Mouse (Mus musculus) lung, adult 2 months (tissue): ENCODE measurements around the gene Mum1l1. TPM values are rescaled to one million over a fixed set of nuclear protein-coding genes. Genes with fewer than 3 reads are reported as not detected.

Experiments
- DNase-seq: peaks from one replicate; pipeline ENCODE4 v3.0.0; 2022
- H3K4me1 ChIP-seq: fragments of 200-500 bp; 2 replicates; pipeline ENCODE4 v1.6.1; 2011; ENCODE audit warnings: low read length; ENCODE audit not compliant: control insufficient read depth, insufficient read depth
- H3K4me3 ChIP-seq: fragments of 200-500 bp; replicated peaks from 2 replicates; pipeline ENCODE3; 2011; ENCODE audit warnings: low read depth, mild to moderate bottlenecking, control low read depth, low read length; ENCODE audit errors: extremely low read depth
- CTCF ChIP-seq: fragments of 200-500 bp; IDR thresholded peaks from 2 replicates; pipeline ENCODE4 v1.5.1; 2011; ENCODE audit warnings: mild to moderate bottlenecking, low read length, control low read depth; ENCODE audit not compliant: insufficient read depth
- POLR2A ChIP-seq: fragments of 200-500 bp; IDR thresholded peaks from 2 replicates; pipeline ENCODE4 v1.6.1; 2011; ENCODE audit warnings: low read depth, mild to moderate bottlenecking, control low read depth, low read length, borderline replicate concordance; ENCODE audit errors: extremely low read depth
- WGBS: fragments of 180-500 bp; shearing (Covaris S2); methylation state at CpG from one replicate; pipeline ENCODE4 v1.1.7; 2018; 5-methylcytosine and 5-hydroxymethylcytosine counted together
- polyA plus RNA-seq: library from polyadenylated mRNA; depleted of rRNA; stranded (reverse); fragments of >200 nt; gene quantifications from 2 replicates; pipeline ENCODE4 v1.2.3, GENCODE M21; 2012; rRNA removed

Mum1l1 gene
- polyA plus RNA-seq, 1 experiment, result 1.2 TPM

GRCm38 (mm10) chrX:139220830-139221229 is 11.0 kb downstream of the Mum1l1 start:
- Histone ChIP-seq H3K4me3 (no peak overlapping the region), H3K4me1 (no peaks in the 10 kb centered on the region)
- DNase-seq, result no peak
- TF ChIP-seq CTCF, result no peak
- TF ChIP-seq POLR2A, result no peak
- WGBS, result 58% methylated on average over 4 of the region's 4 CpGs

GRCm38 (mm10) chrX:139221893-139222292 is 12.1 kb downstream of the Mum1l1 start:
- H3K4me3 ChIP-seq, result no peak overlapping the region
- TF ChIP-seq CTCF, result no peak
- no peak for TF ChIP-seq POLR2A
- DNase-seq, result no peak
- 68% methylated on average over 3 of the region's 3 CpGs for WGBS
- H3K4me1 ChIP-seq, result no peaks in the 10 kb centered on the region

- no peak overlapping the region for H3K4me3 ChIP-seq
- peak; percentile 37 for DNase-seq
- TF ChIP-seq POLR2A (no peak), CTCF (no peak)
- no peaks in the 10 kb centered on the region for H3K4me1 ChIP-seq
- 54% methylated on average over 9 of the region's 9 CpGs for WGBS
Measured at GRCm38 (mm10) chrX:139231143-139231542, 21.3 kb downstream of the Mum1l1 start.

- no peak for TF ChIP-seq POLR2A
- TF ChIP-seq CTCF, result no peak
- DNase-seq, result no peak
- Histone ChIP-seq H3K4me3 (no peak overlapping the region), H3K4me1 (no peaks in the 10 kb centered on the region)
- 70% methylated on average over 3 of the region's 3 CpGs for WGBS
Measured at GRCm38 (mm10) chrX:139247294-139247693, 37.5 kb downstream of the Mum1l1 start.

- TF ChIP-seq POLR2A (no peak), CTCF (no peak)
Measured at GRCm38 (mm10) chrX:139257072-139257471, 47.2 kb downstream of the Mum1l1 start.

GRCm38 (mm10) chrX:139281966-139282365 is 72.1 kb downstream of the Mum1l1 start:
- no peaks in the 10 kb centered on the region for H3K4me1 ChIP-seq
- 90% methylated on average over 4 of the region's 4 CpGs for WGBS
- no peak for DNase-seq
- TF ChIP-seq POLR2A, result no peak
- no peak for TF ChIP-seq CTCF
- no peak overlapping the region for H3K4me3 ChIP-seq

More at GRCm38 (mm10) chrX:139257072-139257471, 47.2 kb downstream of the Mum1l1 start:
- H3K4me1 ChIP-seq, result no peaks in the 10 kb centered on the region
- WGBS, result 79% methylated on average over 10 of the region's 10 CpGs
- DNase-seq, result no peak
- H3K4me3 ChIP-seq, result no peak overlapping the region

Other genes starting within 250 kb of the Mum1l1 start
- 0.15 TPM in 2 replicates for gene Serpina7, start 124.8 kb upstream of the Mum1l1 start, polyA plus RNA-seq
- not detected in 2 replicates for gene 4930513O06Rik, start 123.8 kb upstream of the Mum1l1 start, polyA plus RNA-seq
- gene 4933428M09Rik, start 30.8 kb upstream of the Mum1l1 start, polyA plus RNA-seq, result not detected in 2 replicates
- gene Trap1a, start 123.6 kb downstream of the Mum1l1 start, polyA plus RNA-seq, result not detected in 2 replicates